Mouse (Mus musculus) CD8-positive naive resting alpha-beta T cell, adult 57 days (primary cell): Measurements from ENCODE around the gene 2210011C24Rik. TPM values are rescaled to one million over a fixed set of nuclear protein-coding genes. Genes with fewer than 3 reads are reported as not detected.

ENCODE experiments used
- total RNA-seq: library from RNA; stranded (reverse); gene quantifications from one replicate; pipeline ENCODE4 v1.2.4, GENCODE M21; 2023

Gene 2210011C24Rik
- total RNA-seq: not detected

GRCm38 (mm10) chr8:84011705-84012498, at the start of gene 2210011C24Rik:
TSS of gene 2210011C24Rik (minus strand) at chr8:84012171.

GRCm38 (mm10) chr8:84044900-84045299, 32.9 kb upstream of the 2210011C24Rik start, which contains the start of gene Rln3:
TSS of gene Rln3 (minus strand) at chr8:84045000.

GRCm38 (mm10) chr8:84042066-84042947, 30.3 kb upstream of the 2210011C24Rik start, which contains the start of gene Il27ra:
TSS of gene Il27ra (minus strand) at chr8:84042589.

GRCm38 (mm10) chr8:84021096-84021495, 9.1 kb upstream of the 2210011C24Rik start, which contains the start of gene Palm3:
TSS of gene Palm3 (plus strand) at chr8:84021471.

GRCm38 (mm10) chr8:84001281-84002000, 10.5 kb downstream of the 2210011C24Rik start, which contains the start of gene 1700067K01Rik:
TSS of gene 1700067K01Rik (plus strand) at chr8:84001502.

GRCm38 (mm10) chr8:83997511-83998141, 14.3 kb downstream of the 2210011C24Rik start, which contains the start of gene Samd1:
TSS of gene Samd1 (plus strand) at chr8:83997672.

GRCm38 (mm10) chr8:83972150-83973120, 39.5 kb downstream of the 2210011C24Rik start, which contains the start of gene Prkaca:
TSS of gene Prkaca (plus strand) at chr8:83972993.

Other genes starting within 250 kb of the 2210011C24Rik start
- gene Adgrl1, start 112.1 kb downstream of the 2210011C24Rik start, total RNA-seq: 59.6 TPM
- 0.46 TPM for gene Gm10644, start 57.0 kb downstream of the 2210011C24Rik start, total RNA-seq
- gene Asf1b, start 56.7 kb downstream of the 2210011C24Rik start, total RNA-seq: 8.2 TPM
- 36.2 TPM for gene Prkaca, start 39.2 kb downstream of the 2210011C24Rik start, total RNA-seq
- gene Samd1, start 14.5 kb downstream of the 2210011C24Rik start, total RNA-seq: 36.0 TPM
- gene 1700067K01Rik, start 10.7 kb downstream of the 2210011C24Rik start, total RNA-seq: not detected
- gene Palm3, start 9.3 kb upstream of the 2210011C24Rik start, total RNA-seq: not detected
- 324 TPM for gene Il27ra, start 30.4 kb upstream of the 2210011C24Rik start, total RNA-seq
- gene Rln3, start 32.8 kb upstream of the 2210011C24Rik start, total RNA-seq: 0.89 TPM
- gene Gm10643, start 53.0 kb upstream of the 2210011C24Rik start, total RNA-seq: 7.0 TPM
- gene Rfx1, start 54.7 kb upstream of the 2210011C24Rik start, total RNA-seq: 130 TPM
- gene Dcaf15, start 92.6 kb upstream of the 2210011C24Rik start, total RNA-seq: 68.1 TPM
- 6.4 TPM for gene Podnl1, start 113.8 kb upstream of the 2210011C24Rik start, total RNA-seq
- 36.5 TPM for gene Cc2d1a, start 135.8 kb upstream of the 2210011C24Rik start, total RNA-seq
- gene 4930432K21Rik, start 135.9 kb upstream of the 2210011C24Rik start, total RNA-seq: 3.2 TPM
- gene Nanos3, start 173.0 kb upstream of the 2210011C24Rik start, total RNA-seq: not detected
- gene Zswim4, start 224.9 kb upstream of the 2210011C24Rik start, total RNA-seq: 29.1 TPM
- 163 TPM for gene D8Ertd738e, start 237.5 kb upstream of the 2210011C24Rik start, total RNA-seq
- gene Mri1, start 245.2 kb upstream of the 2210011C24Rik start, total RNA-seq: 35.8 TPM